Mouse (Mus musculus): ENCODE results near the gene Spdye4c. TPM values are rescaled to one million over a fixed set of nuclear protein-coding genes. Genes with fewer than 3 reads are reported as not detected.

Gene Spdye4c
- total RNA-seq, 2 experiments from 2014 or later: not detected

GRCm38 (mm10) chr2:128582881-128583280 is 8.1 kb upstream of the Spdye4c start:
- intact Hi-C loops (cut with DNase I): no loop called here
- no peak for DNase-seq (ENCODE audit: low spot score in 2 of 2)

- no peak for DNase-seq (ENCODE audit: low spot score in 2 of 2)
- intact Hi-C loops (cut with DNase I): no loop called here
These were observed 1.3 kb downstream of the Spdye4c start for GRCm38 (mm10) chr2:128592301-128592700.

- intact Hi-C loops (cut with DNase I): no loop called here
These were observed 10.5 kb downstream of the Spdye4c start for GRCm38 (mm10) chr2:128601534-128601933.

GRCm38 (mm10) chr2:128609286-128609685 is 18.3 kb downstream of the Spdye4c start:
- intact Hi-C loops (cut with DNase I): no loop called here
- DNase-seq (ENCODE audit: low spot score in 2 of 2): no peak

More at GRCm38 (mm10) chr2:128601534-128601933, 10.5 kb downstream of the Spdye4c start:
- no peak for DNase-seq (ENCODE audit: low spot score in 2 of 2)

GRCm38 (mm10) chr2:128611178-128611577 is 20.2 kb downstream of the Spdye4c start:
- no peak for DNase-seq (ENCODE audit: low spot score in 2 of 2)
- intact Hi-C loops (cut with DNase I): no loop called here

GRCm38 (mm10) chr2:128612275-128612674 is 21.3 kb downstream of the Spdye4c start:
- intact Hi-C loops (cut with DNase I): no loop called here
- DNase-seq (ENCODE audit: low spot score in 2 of 2): no peak

GRCm38 (mm10) chr2:128613365-128613764 is 22.4 kb downstream of the Spdye4c start:
- DNase-seq (ENCODE audit: low spot score in 2 of 2): no peak
- intact Hi-C loops (cut with DNase I): no loop called here

- no peak for DNase-seq (ENCODE audit: low spot score in 2 of 2)
- intact Hi-C loops (cut with DNase I): no loop called here
These were observed 24.4 kb downstream of the Spdye4c start for GRCm38 (mm10) chr2:128615366-128615765.

- no peak for DNase-seq (ENCODE audit: low spot score in 2 of 2)
- intact Hi-C loops (cut with DNase I): loop anchor here (10.0 kb wide), 1 partner anchor 204 kb away; no protein-coding TSS in a partner anchor
These were observed 29.6 kb downstream of the Spdye4c start for GRCm38 (mm10) chr2:128620578-128620977.

Other genes with a start within 250 kb of the Spdye4c start
- gene Anapc1, start 96.2 kb downstream of the Spdye4c start, total RNA-seq (2021): 10 to 100 TPM; 62.2 to 64.9 TPM
- 10 to 100 TPM; 20.8 to 33.7 TPM for gene Mertk, start 107.7 kb downstream of the Spdye4c start, total RNA-seq (2021)
- gene Tmem87b, start 226.9 kb downstream of the Spdye4c start, total RNA-seq (2021): 10 to 100 TPM; 32.7 to 33.5 TPM

Measured in left cerebral cortex, postnatal 14 days (tissue).